Mouse (Mus musculus) bone marrow, adult 2 months (tissue): ENCODE results near the gene Cyp27a1. TPM values are rescaled to one million over a fixed set of nuclear protein-coding genes. Genes with fewer than 3 reads are reported as not detected.

Experiments
- H3K27ac ChIP-seq: fragments of 200-500 bp; 2 replicates; pipeline ENCODE4 v1.5.1; 2012; ENCODE audit warnings: low read depth, mild to moderate bottlenecking, control low read depth, inconsistent platforms, low read length; ENCODE audit not compliant: control insufficient read depth, poor library complexity, insufficient read depth
- H3K4me1 ChIP-seq: fragments of 200-500 bp; 2 replicates; pipeline ENCODE4 v1.6.1; 2011; ENCODE audit warnings: low read length; ENCODE audit not compliant: control insufficient read depth, insufficient read depth
- H3K4me3 ChIP-seq: fragments of 200-500 bp; replicated peaks from 2 replicates; pipeline ENCODE3; 2011; ENCODE audit warnings: mild to moderate bottlenecking, low read depth, low read length, control low read depth; ENCODE audit not compliant: control insufficient read depth
- CTCF ChIP-seq: fragments of 200-500 bp; IDR thresholded peaks from 2 replicates; pipeline ENCODE4 v1.5.1; 2011; ENCODE audit warnings: low read length, control low read depth; ENCODE audit not compliant: control insufficient read depth, insufficient read depth
- POLR2A ChIP-seq: fragments of 200-500 bp; IDR thresholded peaks from 2 replicates; pipeline ENCODE4 v1.6.1; 2011; ENCODE audit warnings: low read depth, mild to moderate bottlenecking, control low read depth, low read length, borderline replicate concordance; ENCODE audit not compliant: control insufficient read depth
- WGBS: fragments of 180-500 bp; shearing (Covaris S2); methylation state at CpG from one replicate; pipeline ENCODE4 v1.1.7; 2018; 5-methylcytosine and 5-hydroxymethylcytosine counted together
- polyA plus RNA-seq: library from polyadenylated mRNA; stranded (reverse); fragments of >200 nt; gene quantifications from 2 replicates; pipeline ENCODE4 v1.2.4, GENCODE M21; 2011; ENCODE audit warnings: low replicate concordance; ENCODE audit not compliant: missing spikeins, insufficient read depth, insufficient read length

The Cyp27a1 gene
- polyA plus RNA-seq = 9.2 and 16.4 TPM in 2 replicates

DNA sequence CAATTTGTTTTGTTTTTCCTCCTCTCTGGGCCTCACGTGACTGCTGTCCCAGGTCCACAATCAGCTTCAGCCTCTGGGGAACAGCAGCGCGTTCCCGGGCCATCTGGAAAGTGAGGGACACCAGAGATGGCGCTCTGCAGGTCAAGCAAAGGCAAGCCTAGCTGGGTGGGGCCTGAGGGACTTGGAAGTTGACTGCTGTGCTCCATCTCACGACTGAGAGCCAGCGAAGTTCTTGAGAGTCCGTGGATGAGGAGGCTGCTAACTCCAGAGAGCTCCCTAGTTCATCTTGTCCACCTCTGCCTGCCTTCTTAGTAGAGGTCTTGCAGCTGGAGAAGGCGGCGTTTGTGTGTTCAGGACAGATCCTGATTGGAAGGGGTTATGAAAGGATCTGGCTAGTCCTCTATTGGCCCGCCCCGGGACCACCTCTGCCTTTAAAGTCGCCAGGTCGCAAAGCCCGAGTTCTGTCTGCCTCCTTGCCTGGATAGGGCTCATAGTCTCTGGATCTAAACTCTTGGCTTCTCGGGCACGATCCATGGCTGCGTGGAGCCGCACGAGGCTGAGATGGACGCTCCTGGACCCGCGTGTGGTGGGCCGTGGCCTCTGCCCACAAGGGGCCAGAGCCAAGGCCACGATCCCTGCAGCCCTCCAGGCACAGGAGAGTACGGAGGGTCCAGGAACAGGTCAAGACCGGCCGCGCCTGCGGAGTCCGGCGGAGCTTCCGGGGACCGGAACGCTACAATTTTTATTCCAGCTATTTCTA is at the start of gene Cyp27a1:
TSS of gene Cyp27a1 (plus strand) at position 476 of the 760 bp plus-strand sequence.
- Histone ChIP-seq H3K27ac (peak within 1 kb of the TSS; percentile 60), H3K4me3 (peak within 1 kb of the TSS; percentile 67), H3K4me1 (no peaks in the 10 kb centered on the region; the same call in 1 of the 2 replicates)
- WGBS = 9% methylated on average over 35 of the region's 35 CpGs
- TF ChIP-seq POLR2A = no peak
- TF ChIP-seq CTCF = no peak

DNA sequence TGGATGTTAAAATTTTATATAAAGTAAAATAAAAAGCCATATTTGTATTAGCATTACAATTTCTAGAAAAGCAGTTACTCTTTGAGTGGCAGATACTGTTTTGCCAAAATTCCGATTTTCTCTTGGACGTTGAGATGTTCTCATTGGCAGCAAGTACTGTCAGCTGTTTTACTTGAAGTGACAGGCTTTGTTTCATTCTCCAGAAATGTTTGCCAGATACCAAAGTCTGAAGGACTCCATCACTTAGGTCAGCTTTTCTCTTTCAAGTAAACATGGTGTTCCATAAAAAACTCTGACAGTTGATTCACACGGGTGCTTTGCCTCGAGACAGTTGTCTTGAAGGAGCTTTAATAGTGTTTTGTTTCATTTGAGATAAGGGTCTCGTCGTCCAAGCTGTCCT is 48.2 kb upstream of the Cyp27a1 start:
- Histone ChIP-seq H3K4me3 (no peak overlapping the region), H3K27ac (no peak overlapping the region), H3K4me1 (peaks cover 1% of the 10 kb centered on the region; the same call in 1 of the 2 replicates)
- WGBS = 76% methylated on average over 6 of the region's 6 CpGs
- no peak for TF ChIP-seq POLR2A
- no peak for TF ChIP-seq CTCF

DNA sequence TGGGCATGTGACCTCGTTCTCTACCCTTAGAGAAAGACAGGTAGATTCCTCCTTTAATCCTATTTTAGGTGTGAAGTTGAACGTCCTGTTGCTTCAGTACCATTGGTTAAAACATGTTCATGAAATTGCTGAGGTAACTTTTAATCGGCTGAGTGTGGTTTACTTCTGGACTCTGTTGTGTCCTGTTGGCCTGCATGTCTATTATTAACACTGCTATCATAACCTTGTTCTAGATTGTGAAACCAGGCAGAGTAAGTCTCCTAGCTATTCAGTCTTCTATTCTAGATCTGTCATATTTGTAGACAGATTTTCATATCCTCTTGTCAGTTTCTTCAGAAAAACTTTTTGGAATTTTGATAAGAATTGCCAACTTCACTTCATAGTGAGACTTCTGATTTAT is 45.0 kb upstream of the Cyp27a1 start:
- Histone ChIP-seq H3K4me3 (no peak overlapping the region), H3K27ac (no peak overlapping the region), H3K4me1 (no peaks in the 10 kb centered on the region)
- 65% methylated on average over 3 of the region's 3 CpGs for WGBS
- TF ChIP-seq POLR2A (no peak), CTCF (no peak)

DNA sequence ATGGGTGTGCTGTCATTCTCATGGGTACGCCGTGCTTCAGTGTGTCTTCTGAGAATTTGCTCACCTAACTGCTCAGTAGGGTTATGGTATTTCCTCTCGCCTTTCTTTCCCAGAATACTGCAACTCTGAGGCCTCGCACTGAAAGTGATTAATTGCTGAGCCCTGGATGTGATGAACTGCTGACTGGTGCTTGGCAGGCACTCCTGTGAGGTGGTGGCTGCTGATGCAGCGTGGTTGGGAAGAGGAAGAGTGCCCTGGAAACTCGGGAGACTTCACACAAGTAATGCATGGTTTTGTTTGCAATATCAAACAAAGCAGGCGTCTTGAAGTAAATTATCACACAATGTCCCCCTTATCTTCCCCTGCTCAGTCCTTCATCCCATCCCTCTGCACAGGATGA is 40.6 kb upstream of the Cyp27a1 start:
- TF ChIP-seq CTCF (no peak), POLR2A (no peak)
- no peaks in the 10 kb centered on the region for H3K4me1 ChIP-seq
- no peak overlapping the region for H3K4me3 ChIP-seq
- no peak overlapping the region for H3K27ac ChIP-seq
- 72% methylated on average over 7 of the region's 7 CpGs for WGBS

DNA sequence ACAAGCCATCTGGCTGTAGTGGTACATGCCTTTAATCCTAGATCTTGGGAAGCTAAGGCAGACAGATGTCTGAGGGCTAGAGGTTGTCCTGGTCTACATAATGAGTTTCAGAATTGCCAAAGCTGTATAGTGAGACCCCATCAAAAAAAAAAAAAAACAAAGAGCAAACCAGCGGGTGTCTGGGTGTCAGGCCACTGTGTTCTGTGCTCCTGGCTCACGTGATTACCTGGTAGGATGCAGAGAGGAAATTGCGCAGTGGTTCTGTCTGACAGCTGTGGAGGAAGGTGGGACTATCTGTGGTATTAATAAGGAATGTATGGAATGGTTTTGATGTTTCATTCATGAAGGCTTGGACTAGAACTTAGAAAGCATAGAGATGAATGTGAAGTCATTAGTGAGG is 36.5 kb upstream of the Cyp27a1 start:
- 76% methylated on average over 3 of the region's 3 CpGs for WGBS
- no peak overlapping the region for H3K4me3 ChIP-seq
- TF ChIP-seq POLR2A (no peak), CTCF (no peak)
- no peak overlapping the region for H3K27ac ChIP-seq
- H3K4me1 ChIP-seq = no peaks in the 10 kb centered on the region

DNA sequence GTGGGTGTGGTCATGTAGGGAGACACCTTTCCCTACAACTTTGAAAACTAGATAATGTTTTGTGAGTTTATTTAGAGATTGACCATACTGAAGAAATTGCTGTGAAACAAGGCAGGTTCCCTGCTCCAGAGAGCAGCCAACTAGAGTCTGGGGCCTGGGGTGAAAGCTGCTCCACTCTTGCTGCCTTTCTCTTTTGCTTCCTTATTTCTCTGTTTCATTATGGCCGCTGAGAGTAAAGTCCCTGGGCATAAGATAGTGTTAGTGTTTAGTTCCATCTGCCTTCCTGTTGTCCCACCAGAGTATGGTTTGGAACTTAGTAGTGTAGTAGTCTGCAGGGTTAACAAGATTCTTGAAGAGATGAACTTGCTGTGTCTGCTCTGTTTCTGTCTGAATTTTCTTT is 35.5 kb upstream of the Cyp27a1 start:
- WGBS = 34% methylated on average over 1 of the region's 1 CpGs
- Histone ChIP-seq H3K27ac (no peak overlapping the region), H3K4me3 (no peak overlapping the region), H3K4me1 (no peaks in the 10 kb centered on the region)
- no peak for TF ChIP-seq POLR2A
- TF ChIP-seq CTCF = no peak

DNA sequence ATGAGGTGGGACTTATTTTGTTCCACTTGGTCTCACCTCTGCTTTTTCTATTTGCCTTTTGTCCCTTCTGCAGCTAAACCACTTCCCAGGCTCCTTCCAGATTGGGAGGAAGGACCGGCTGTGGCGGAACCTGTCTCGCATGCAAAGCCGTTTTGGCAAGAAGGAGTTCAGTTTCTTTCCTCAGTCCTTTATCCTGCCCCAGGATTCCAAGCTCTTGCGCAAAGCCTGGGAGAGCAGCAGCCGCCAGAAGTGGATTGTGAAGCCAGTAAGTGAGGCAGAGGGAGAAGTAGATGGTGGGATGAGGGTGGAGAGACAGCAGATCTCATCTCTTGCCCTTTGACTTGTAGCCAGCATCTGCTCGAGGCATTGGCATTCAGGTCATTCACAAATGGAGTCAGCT is 26.2 kb upstream of the Cyp27a1 start:
- Histone ChIP-seq H3K4me1 (no peaks in the 10 kb centered on the region), H3K4me3 (no peak overlapping the region), H3K27ac (no peak overlapping the region)
- 85% methylated on average over 7 of the region's 7 CpGs for WGBS
- TF ChIP-seq CTCF = no peak
- TF ChIP-seq POLR2A = no peak

DNA sequence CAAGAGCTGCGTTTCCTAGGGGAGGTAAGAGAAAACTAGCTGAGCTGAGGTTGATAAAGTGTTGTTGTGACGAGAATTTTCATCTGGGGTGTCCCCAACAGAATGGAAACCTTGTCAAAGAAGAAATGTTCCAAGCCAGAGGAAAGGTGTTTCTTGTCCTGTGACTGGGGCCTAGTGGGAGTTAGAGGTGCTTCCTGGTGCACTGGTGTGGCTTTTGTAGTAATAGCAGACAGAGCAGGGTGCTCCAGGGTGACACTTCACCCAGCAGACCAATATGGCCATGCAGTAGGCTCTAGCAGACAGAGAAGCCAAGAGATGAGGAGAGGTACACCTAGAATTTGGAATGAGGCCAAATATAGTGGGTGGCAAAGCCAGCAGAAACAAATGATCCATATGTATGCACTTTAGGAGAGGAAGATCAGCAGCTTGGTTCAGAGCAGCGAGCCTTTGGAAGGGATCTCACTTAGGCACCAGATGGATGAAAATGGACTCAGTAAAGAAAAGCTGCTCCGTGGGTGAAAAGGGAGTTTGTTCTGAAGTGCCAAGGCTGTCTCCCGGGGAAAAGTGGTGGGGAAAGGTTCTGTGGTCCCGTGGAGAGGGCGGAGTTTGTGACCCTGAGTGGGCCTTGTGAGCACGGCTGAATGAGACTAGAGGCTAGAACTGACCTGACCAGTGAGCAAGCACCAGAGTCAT is 19.3 kb upstream of the Cyp27a1 start:
- 89% methylated on average over 8 of the region's 8 CpGs for WGBS
- Histone ChIP-seq H3K27ac (no peak overlapping the region), H3K4me1 (no peaks in the 10 kb centered on the region; the same call in 1 of the 2 replicates), H3K4me3 (no peak overlapping the region)
- TF ChIP-seq POLR2A = no peak
- TF ChIP-seq CTCF = no peak

DNA sequence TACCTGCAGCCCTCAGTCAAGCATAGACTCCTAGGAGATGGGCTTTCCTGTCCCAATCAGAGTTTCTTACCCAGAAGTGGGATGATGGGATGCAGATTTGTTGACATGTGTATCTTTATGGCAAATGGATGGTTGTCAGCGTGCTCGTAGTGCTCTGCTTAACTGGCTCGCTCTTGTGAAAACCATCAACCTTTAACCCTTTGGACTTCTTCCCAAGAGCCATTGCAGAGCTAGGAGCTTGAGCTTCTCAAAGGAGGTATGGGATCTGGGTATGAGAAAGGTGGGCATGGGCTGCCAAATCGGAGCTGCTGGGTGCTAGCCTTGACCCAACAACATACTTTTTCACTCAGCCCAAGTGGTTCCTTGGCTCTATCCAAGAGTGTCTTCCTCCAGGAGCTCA is 17.5 kb upstream of the Cyp27a1 start:
- Histone ChIP-seq H3K4me3 (no peak overlapping the region), H3K4me1 (no peaks in the 10 kb centered on the region; the same call in 1 of the 2 replicates), H3K27ac (no peak overlapping the region)
- no peak for TF ChIP-seq CTCF
- no peak for TF ChIP-seq POLR2A
- WGBS = 90% methylated on average over 4 of the region's 4 CpGs
